Mouse (Mus musculus): ENCODE results near the gene Slc9a3r1.

DNA sequence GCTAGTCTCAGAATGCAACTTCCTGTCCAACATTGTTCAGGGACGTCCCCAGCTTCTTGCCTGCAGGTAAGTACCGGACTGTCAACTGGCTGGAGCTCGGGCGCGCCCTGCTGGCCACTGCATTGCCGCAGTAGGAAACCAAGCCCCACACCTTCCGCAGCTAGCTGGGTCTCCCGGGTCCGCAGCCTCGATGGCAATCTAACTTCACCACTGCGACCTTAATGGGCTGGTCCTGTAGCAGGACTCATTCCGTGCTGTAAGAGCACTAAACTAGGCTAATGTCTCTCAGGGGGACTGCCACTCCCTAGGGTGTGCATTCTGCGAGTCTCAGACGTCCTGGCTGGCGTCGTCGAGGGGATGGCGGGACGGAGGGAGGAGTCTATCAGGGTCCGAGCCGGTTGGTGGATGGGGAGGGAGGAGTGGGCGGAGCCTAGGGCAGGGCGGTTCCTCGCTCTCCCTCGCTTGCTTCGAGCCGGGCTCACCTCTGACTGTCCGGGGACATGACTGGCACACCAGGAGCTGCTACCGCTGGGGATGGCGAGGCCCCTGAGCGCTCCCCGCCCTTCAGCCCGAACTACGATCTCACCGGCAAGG, 9.3 kb upstream of the Slc9a3r1 start:
- no peak for TF ChIP-seq ZC3H11A (IDR thresholded peaks at IDR 0.05; ENCODE audit: borderline replicate concordance, low read depth, low read length)
- TF ChIP-seq HCFC1 (IDR thresholded peaks at IDR 0.05; ENCODE audit: borderline replicate concordance, insufficient read depth, low read length): no peak
- no peak for TF ChIP-seq ZNF384 (IDR thresholded peaks at IDR 0.05; ENCODE audit: low read depth, low read length)
- no peak for TF ChIP-seq MAFK (IDR thresholded peaks at IDR 0.05; ENCODE audit: insufficient read depth, low read depth, low read length)
- TF ChIP-seq CHD2 (IDR thresholded peaks at IDR 0.05; ENCODE audit: low read depth, low read length): no peak
